12 mouse cellular contexts compared by ENCODE assay signal in genomic region chr17:70894867-70895266, GRCm38 (mm10). TPM values are rescaled to one million over a fixed set of nuclear protein-coding genes. Genes with fewer than 3 reads are reported as not detected.
A peak's percentile ranks its signal among the peaks of the same experiment; 100 is the strongest.
DNase-seq lines count a peak whose midpoint lies in the region; ATAC-seq lines count a peak whose summit lies in the region.
"Had no signal": no experiment of that assay in that cellular context is flagged by ENCODE, and none has a peak within 500 bp of the region (broad histone marks: within the 10 kb centered on the region; RNA-seq: fewer than 3 reads in every experiment).

No protein-coding gene starts in this region.

- no peaks in the 10 kb centered on the region for H3K36me3 ChIP-seq in hindbrain, embryonic 14.5 days (replicated peaks; ENCODE audit: control insufficient read depth, insufficient read depth)
- no peaks in the 10 kb centered on the region for H3K36me3 ChIP-seq in hindbrain, embryonic 12.5 days
- H3K36me3 ChIP-seq: embryonic facial prominence, embryonic 15.5 days; hindbrain, embryonic 13.5 days had no signal

- 0 out of 2 replicates have a peak, but pooled peaks have one; percentile 51 for ATAC-seq in hindbrain, embryonic 14.5 days (ENCODE audit: low FRiP score)
- ATAC-seq in hindbrain, embryonic 12.5 days (ENCODE audit: low FRiP score), result no peak

- no peak overlapping the region for H3K27ac ChIP-seq in hindbrain, embryonic 14.5 days
- no peak overlapping the region for H3K27ac ChIP-seq in hindbrain, embryonic 12.5 days
- H3K27ac ChIP-seq: embryonic facial prominence, embryonic 15.5 days; hindbrain, embryonic 13.5 days; kidney, postnatal 0 days had no signal

- H3K9me3 ChIP-seq in hindbrain, embryonic 14.5 days (ENCODE audit: control insufficient read depth, low read length), result no peaks in the 10 kb centered on the region
- no peaks in the 10 kb centered on the region for H3K9me3 ChIP-seq in hindbrain, embryonic 12.5 days (replicated peaks)
- H3K9me3 ChIP-seq: embryonic facial prominence, embryonic 15.5 days; hindbrain, embryonic 13.5 days had no signal

- H3K9ac ChIP-seq in hindbrain, embryonic 14.5 days, result no peak overlapping the region
- no peak overlapping the region for H3K9ac ChIP-seq in hindbrain, embryonic 12.5 days
- H3K9ac ChIP-seq: embryonic facial prominence, embryonic 15.5 days; hindbrain, embryonic 13.5 days had no signal

- 0 out of 2 replicates have a peak, but pooled peaks cover 6% of the 10 kb centered on the region for H3K4me1 ChIP-seq in hindbrain, embryonic 14.5 days (replicated peaks; ENCODE audit: control insufficient read depth, insufficient read depth, low read length)
- peaks cover 4% of the 10 kb centered on the region; the same call in 1 of the 2 replicates for H3K4me1 ChIP-seq in hindbrain, embryonic 12.5 days

- H3K27me3 ChIP-seq in hindbrain, embryonic 14.5 days (ENCODE audit: control insufficient read depth, insufficient read depth, low read length), result no peaks in the 10 kb centered on the region
- H3K27me3 ChIP-seq in hindbrain, embryonic 12.5 days, result no peaks in the 10 kb centered on the region
- H3K27me3 ChIP-seq: embryonic facial prominence, embryonic 15.5 days; hindbrain, embryonic 13.5 days had no signal

- H3K4me2 ChIP-seq in hindbrain, embryonic 14.5 days (replicated peaks), result no peak overlapping the region
- H3K4me2 ChIP-seq in hindbrain, embryonic 12.5 days (replicated peaks), result no peak overlapping the region
- H3K4me2 ChIP-seq: embryonic facial prominence, embryonic 15.5 days; hindbrain, embryonic 13.5 days had no signal

- 74% methylated on average over 9 of the region's 9 CpGs for WGBS in hindbrain, embryonic 14.5 days
- WGBS in hindbrain, embryonic 12.5 days, result 89% methylated on average over 9 of the region's 9 CpGs

- peak; percentile 38 for DNase-seq in hindbrain, embryonic 14.5 days (ENCODE audit: low spot score)
- DNase-seq in right cerebral cortex, postnatal 10 days (ENCODE audit: low spot score in 2 of 2), result peak; percentile 66 to 67
- DNase-seq in right cerebral cortex, postnatal 25 days, result no peak
- DNase-seq in cerebellum, postnatal 25 days, result peak; percentile 89 to 91
- peak; percentile 53 for DNase-seq in skeletal muscle tissue, adult 2 months (ENCODE audit: low read depth, low spot score)
- no peak for DNase-seq in kidney, postnatal 4 days
- DNase-seq in liver, result no peak
- DNase-seq: lung, postnatal 14 days had no signal

- H3K4me3 ChIP-seq in hindbrain, embryonic 14.5 days (replicated peaks; ENCODE audit: low read length), result no peak overlapping the region
- no peak overlapping the region for H3K4me3 ChIP-seq in hindbrain, embryonic 12.5 days
- H3K4me3 ChIP-seq: embryonic facial prominence, embryonic 15.5 days; hindbrain, embryonic 13.5 days had no signal

RNA-seq across cellular contexts. Expression of gene Tgif1, which starts 41.5 kb away (rescaled TPM):
- polyA plus RNA-seq in hindbrain, embryonic 14.5 days (2014; fragmentation: Nextera tagmentation; extraction: Ambion mirVana), result 11.8 and 12.0 TPM in 2 replicates
- 66.8 and 68.7 TPM in 2 replicates for polyA plus RNA-seq in hindbrain, embryonic 12.5 days (2016; fragmentation: Nextera tagmentation; extraction: Ambion mirVana)

Comparison
In these comparisons a context has a peak if more than half of its experiments do, and no peak if none do; other contexts are left out.
1. DNase-seq: peak in hindbrain, embryonic 14.5 days (single experiment), right cerebral cortex, postnatal 10 days (2 of 2), cerebellum, postnatal 25 days (2 of 2) and skeletal muscle tissue, adult 2 months (single experiment); none in right cerebral cortex, postnatal 25 days (single experiment), kidney, postnatal 4 days (0 of 2) and liver (single experiment).